Mouse (Mus musculus): ENCODE measurements at regions not wholly inside any gene's neighbourhood (a gene's known extent, or its start where the extent isn't known, plus 50 kb on each side); places are given as distances from the start of the nearest gene placed in this dataset.

DNA sequence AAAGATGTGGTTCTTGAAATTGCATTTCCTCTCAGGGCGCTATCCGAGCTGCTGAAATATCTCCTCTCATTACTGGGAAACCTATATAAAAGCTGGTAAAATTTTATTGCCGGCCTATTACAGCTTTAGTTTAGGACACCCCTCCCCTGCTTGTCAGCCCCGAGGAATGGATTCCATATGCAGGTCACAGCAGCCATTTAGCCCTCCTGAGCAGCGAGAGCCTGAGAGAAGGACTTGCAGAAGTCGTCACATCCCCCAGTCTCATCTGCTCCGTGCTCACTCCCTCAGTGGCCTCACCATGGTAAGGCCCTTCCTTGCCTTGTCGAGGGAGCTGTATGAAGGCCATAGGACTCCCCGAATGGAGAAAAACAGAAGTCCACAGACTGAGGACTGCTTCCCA is 90.7 kb upstream of the Sorcs3 start:
- TF ChIP-seq CTCF (conservative IDR thresholded peaks at IDR 0.05; ENCODE audit: insufficient read depth, insufficient read length, low read depth, low read length) (no peak), POLR2A (IDR thresholded peaks at IDR 0.05; ENCODE audit: low read depth, low read length) (no peak)

All from kidney, adult 2 months (tissue).